Mouse (Mus musculus) Patski (cell line): Measurements from ENCODE around the gene Lemd2. TPM values are rescaled to one million over a fixed set of nuclear protein-coding genes. Genes with fewer than 3 reads are reported as not detected.
A peak's percentile ranks its signal among the peaks of the same experiment; 100 is the strongest.

Experiments
- ATAC-seq: fragments of 100-300 bp; one replicate; pipeline ENCODE4 v1.8.0; 2021
- CTCF ChIA-PET: fragments of 350-600 bp; sonication (Branson Sonifier 250); formaldehyde crosslinking; loops from one replicate; lab custom pipeline; 2022; ENCODE audit warnings: inconsistent platforms; lab: Charles Lee
- POLR2A ChIA-PET: fragments of 350-600 bp; sonication (Branson Sonifier 250); formaldehyde crosslinking; loops from one replicate; lab custom pipeline; 2022; ENCODE audit warnings: antibody characterized with exemption, inconsistent platforms; lab: Charles Lee
- DNase-seq: peaks from one replicate; pipeline ENCODE4 v3.0.0-alpha.2; 2011; ENCODE audit warnings: low read depth, low spot score
- H3K27me3 ChIP-seq: fragments of 371-371 bp; one replicate; pipeline ENCODE4 v1.5.1; 2021
- CTCF ChIP-seq: fragments of 100-300 bp; IDR thresholded peaks from one replicate; pipeline ENCODE4 v1.5.1; 2021
- in situ Hi-C: fragments of 300-500 bp; cut with MboI; formaldehyde crosslinking; loops from 3 replicates; pipeline ENCODE4 v1.11.1; 2018; ENCODE audit warnings: low pct_unique_long_range_greater_than_20kb, mixed read lengths
- polyA plus RNA-seq: library from polyadenylated mRNA; unstranded; gene quantifications from one replicate; pipeline ENCODE4 v1.2.3, GENCODE M21; 2021

Lemd2 gene
- polyA plus RNA-seq, 1 experiment from 2014 or later: 104 TPM

DNA sequence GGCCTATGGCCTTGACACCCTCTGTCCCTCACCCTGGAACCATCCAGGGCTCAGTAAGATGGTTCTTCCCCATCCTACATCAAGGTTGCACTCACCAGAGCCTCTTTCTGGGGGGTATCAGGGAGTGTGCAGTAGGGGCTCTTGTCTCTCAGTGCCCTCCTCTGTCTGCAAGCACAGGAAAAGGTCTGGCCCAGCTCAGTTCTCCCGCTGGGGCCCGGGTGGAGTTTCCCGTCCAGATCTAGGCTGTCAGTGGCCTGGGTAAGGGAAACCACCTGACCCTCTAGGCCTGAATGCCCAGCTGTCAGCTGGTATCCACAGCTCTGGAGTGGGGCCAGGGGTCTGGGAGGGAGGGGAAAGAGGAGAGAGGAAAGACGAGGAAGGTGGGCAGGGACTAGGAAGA, 36.7 kb downstream of the Lemd2 start, which contains the start of gene Ip6k3:
Gene Ip6k3 (minus strand): TSS at position 251 of the 400 bp plus-strand sequence.
- no peak for TF ChIP-seq CTCF
- no peaks in the 10 kb centered on the region for H3K27me3 ChIP-seq
- ChIA-PET CTCF (interaction anchor here (1.5 kb wide), 1 partner anchor 9 kb away, joined by 3 read pairs; no protein-coding TSS in a partner anchor), POLR2A (no interaction called here)
- DNase-seq (no peak), ATAC-seq (no peak)
- in situ Hi-C loops: no loop called here

DNA sequence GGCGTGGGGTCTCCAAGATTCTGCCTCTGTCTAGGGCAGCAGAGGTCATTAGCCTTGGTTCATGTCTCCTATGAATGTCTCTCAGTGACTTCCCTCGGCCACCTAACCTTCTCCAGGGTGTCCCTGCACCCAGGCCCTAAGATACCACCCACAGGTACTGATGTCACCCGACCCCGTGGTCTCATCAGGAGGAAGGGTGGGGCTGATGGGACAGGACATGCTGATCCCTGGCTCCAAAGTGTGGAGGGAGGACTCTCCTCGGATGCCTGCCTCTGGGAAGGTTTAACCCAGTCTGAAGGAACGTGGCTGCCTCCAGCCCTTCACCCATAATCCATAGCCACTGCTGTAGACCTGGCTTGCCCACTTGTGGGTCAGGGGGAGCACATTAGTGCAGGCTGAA, 37.4 kb downstream of the Lemd2 start:
- in situ Hi-C loops: no loop called here
- DNase-seq (no peak), ATAC-seq (no peak)
- H3K27me3 ChIP-seq: no peaks in the 10 kb centered on the region
- no peak for TF ChIP-seq CTCF
- ChIA-PET POLR2A (no interaction called here), CTCF (no interaction called here)

DNA sequence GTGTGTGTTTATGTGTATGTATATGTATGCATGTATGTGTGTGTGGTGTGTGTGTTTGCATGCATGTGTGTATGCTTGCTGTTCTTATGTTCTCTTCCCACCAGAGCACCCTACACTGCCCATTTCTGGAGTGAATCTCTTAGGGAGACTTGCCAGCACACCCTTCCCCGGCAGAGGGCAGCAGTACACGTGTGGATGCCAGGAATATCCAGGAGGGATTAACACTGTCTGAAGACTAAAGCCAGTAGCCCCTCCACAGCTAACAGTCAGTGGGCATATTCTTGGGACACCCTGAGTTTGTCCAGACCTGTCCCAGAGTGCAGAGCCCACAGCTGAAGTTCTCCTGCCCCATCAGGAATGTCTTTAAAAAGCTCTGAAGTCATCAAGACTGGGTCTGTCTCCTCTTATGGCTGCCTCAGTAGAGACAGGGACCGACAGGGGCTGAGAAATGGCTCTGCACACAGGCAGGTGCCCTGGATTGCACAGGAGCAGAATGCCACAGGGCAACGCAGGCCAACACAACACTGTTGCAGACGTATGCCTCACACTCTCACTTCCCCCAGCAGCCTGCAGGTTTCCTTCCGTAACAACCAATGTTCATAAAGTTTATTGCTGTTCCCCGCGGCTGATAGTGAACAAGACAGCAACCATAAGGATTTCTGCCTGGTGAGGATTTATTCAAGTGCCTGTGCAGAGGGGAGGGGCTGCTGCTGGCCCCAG, 39.1 kb downstream of the Lemd2 start:
- POLR2A ChIA-PET: no interaction called here
- in situ Hi-C loops: no loop called here
- no peak for DNase-seq
- TF ChIP-seq CTCF: no peak
- no peaks in the 10 kb centered on the region for H3K27me3 ChIP-seq
- CTCF ChIA-PET: interaction anchor here (0.7 to 1.0 kb wide), 2 partner anchors 22 to 34 kb away, joined by 3 read pairs; no protein-coding TSS in a partner anchor
- ATAC-seq: no peak

DNA sequence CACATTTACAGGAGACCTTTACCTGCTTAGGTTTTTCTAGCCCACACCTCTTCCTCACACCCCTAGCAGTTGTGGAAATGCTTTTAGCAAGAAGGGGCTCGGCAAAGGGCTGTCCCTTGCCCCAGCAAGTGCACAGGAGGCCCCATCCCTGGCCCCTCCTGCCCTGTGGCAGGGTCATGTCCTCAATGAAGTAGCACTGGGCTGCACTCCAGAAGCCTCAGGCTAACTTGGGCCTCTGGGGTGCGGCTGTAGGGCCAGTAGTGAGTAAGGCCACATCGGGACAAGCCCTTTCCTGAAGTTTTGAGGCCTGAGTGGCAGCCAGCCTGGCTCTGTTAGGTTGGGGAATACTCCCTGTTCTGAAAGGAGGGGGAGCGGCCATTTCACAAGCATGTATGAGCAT, 43.4 kb downstream of the Lemd2 start:
- in situ Hi-C loops: no loop called here
- TF ChIP-seq CTCF: no peak
- DNase-seq (no peak), ATAC-seq (no peak)
- no peaks in the 10 kb centered on the region for H3K27me3 ChIP-seq
- POLR2A ChIA-PET: no interaction called here
- CTCF ChIA-PET: interaction anchor here (1.0 kb wide), 1 partner anchor 10 kb away, joined by 3 read pairs; no protein-coding TSS in a partner anchor

DNA sequence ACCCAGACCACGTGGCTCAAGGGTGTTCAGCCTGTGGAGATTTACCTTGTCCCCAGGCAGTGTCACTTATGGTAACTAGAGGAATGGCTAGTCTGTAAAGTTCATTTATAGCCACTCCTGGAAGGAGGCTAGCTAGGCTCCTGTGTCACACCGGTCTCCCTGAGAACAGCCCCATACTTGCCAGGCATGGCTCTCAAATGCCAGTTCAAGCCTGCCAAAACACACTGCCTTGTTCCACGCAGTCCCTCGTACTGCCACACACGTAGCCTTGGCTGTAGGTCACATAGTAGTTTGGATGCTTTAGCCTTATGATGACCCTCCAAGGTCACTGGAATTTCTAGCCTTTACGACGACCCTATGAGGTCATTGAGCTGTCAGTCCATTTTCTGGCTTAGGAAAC, 45.1 kb downstream of the Lemd2 start:
- TF ChIP-seq CTCF: no peak
- ChIA-PET POLR2A (no interaction called here), CTCF (interaction anchor here (1.1 to 1.6 kb wide), 3 partner anchors 11 to 25 kb away, joined by 4 read pairs; partner anchors contain the start of gene Uqcc2)
- H3K27me3 ChIP-seq: no peaks in the 10 kb centered on the region
- DNase-seq (no peak), ATAC-seq (no peak)
- in situ Hi-C loops: no loop called here

DNA sequence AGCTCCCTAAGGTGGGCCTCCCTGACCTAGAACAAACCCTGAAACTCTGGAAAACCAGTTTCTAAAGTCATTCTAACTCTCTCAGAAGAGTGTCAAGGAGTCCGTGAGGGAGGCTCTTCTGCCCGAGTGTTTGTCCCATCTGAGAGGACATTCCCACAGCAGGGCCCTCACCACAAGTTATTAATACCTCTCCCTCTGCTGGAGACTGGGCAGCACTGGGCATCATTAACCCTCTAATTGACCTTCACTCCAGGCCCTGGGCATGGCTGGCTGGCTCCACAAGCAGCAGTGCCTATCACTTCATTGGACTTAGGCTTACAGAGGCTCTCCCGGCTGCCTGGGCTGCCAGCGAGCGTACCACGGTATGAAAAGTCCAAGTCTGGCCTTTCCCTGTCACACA, 45.8 kb downstream of the Lemd2 start:
- no peak for DNase-seq
- no peaks in the 10 kb centered on the region for H3K27me3 ChIP-seq
- POLR2A ChIA-PET: interaction anchor here (1.0 to 1.1 kb wide), 2 partner anchors 12 to 25 kb away, joined by 3 to 4 read pairs; no protein-coding TSS in a partner anchor
- no peak for TF ChIP-seq CTCF
- in situ Hi-C loops: no loop called here
- CTCF ChIA-PET: interaction anchor here (0.7 to 1.6 kb wide), 3 partner anchors 10 to 16 kb away, joined by 3 to 4 read pairs (median 4); partner anchors contain the start of gene Ip6k3
- ATAC-seq: peak; percentile 34

DNA sequence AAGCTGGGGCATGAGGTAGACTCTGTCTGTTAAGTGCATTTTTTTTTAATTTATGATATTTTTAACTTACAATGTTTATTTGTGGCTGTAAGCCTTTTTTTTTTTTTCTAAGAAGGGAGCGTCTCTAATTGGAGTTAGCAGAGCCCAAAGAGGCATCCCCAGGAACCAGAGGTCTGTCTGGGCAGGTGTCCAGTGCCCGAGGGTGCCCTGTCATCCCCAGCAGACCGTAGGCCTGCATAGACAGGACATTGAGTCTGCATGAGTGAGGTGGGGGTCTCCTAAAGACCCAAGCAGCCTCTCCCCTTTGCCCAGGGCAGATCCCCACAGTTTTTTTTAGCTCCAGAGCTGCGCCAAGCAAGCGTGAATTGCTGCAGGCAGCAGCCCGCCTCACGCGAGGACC, 48.5 kb downstream of the Lemd2 start:
- ChIA-PET CTCF (interaction anchor here (0.6 to 2.8 kb wide), 4 partner anchors 11 to 187 kb away, joined by 3 to 16 read pairs (median 4); partner anchors contain the start of gene Uqcc2), POLR2A (no interaction called here)
- ATAC-seq (no peak), DNase-seq (no peak)
- in situ Hi-C loops: no loop called here
- no peak for TF ChIP-seq CTCF
- no peaks in the 10 kb centered on the region for H3K27me3 ChIP-seq

DNA sequence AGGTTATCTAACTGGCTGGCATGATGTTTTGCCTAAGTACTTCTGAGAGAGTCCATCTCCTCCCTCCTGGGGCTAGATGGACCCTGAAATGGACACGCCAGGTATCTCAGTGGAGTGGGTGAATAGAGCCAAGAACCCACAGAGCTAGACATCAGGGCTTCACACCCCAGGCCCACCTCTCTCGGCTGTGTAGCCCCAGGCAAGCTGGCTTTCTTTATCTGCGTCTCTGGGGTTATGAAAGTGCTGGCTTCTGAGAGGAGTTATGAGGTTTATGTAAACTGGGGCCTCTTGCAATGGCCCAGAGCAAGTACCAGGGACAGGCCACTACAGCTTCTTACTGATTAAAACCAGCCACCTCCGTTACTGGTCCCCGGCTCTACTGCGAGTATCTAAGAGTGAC, 49.4 kb downstream of the Lemd2 start:
- ATAC-seq: no peak
- in situ Hi-C loops: no loop called here

DNA sequence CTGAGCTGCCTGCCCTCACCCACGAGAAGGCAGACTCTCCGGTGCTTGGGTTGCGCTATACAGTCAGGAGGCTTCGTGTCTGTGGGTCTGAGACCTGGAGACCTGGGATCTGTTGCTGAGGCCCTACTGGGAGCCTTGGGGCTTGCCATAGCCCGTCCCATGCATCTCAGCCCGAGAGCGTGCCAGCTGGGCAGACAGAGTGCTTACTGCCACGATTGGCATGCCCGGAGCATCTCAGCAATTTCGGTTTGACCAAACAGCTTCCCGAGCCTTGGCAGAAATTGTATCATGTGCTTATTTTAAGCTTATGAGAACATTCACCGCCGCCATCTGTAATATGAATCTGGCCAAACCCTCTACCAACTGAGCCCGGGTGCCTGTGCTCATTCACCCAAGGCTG, 50.0 kb downstream of the Lemd2 start:
- no peak for TF ChIP-seq CTCF
- no peaks in the 10 kb centered on the region for H3K27me3 ChIP-seq
- DNase-seq (no peak), ATAC-seq (peak; percentile 37)
- CTCF ChIA-PET: interaction anchor here (1.0 to 2.8 kb wide), 8 partner anchors 10 to 30 kb away, joined by 3 to 16 read pairs (median 3); partner anchors contain the start of gene Uqcc2
- in situ Hi-C loops: no loop called here
- POLR2A ChIA-PET: interaction anchor here (1.2 to 1.9 kb wide), 3 partner anchors 12 to 49 kb away, joined by 3 to 5 read pairs (median 4); no protein-coding TSS in a partner anchor

More for the DNA sequence above, 49.4 kb downstream of the Lemd2 start:
- no peak for DNase-seq
- no peaks in the 10 kb centered on the region for H3K27me3 ChIP-seq
- POLR2A ChIA-PET: interaction anchor here (0.6 to 1.9 kb wide), 3 partner anchors 13 to 914 kb away, joined by 4 to 5 read pairs (median 4); no protein-coding TSS in a partner anchor
- TF ChIP-seq CTCF: no peak
- CTCF ChIA-PET: interaction anchor here (1.1 to 2.8 kb wide), 6 partner anchors 10 to 35 kb away, joined by 3 to 16 read pairs (median 4); partner anchors contain the start of gene Uqcc2

DNA sequence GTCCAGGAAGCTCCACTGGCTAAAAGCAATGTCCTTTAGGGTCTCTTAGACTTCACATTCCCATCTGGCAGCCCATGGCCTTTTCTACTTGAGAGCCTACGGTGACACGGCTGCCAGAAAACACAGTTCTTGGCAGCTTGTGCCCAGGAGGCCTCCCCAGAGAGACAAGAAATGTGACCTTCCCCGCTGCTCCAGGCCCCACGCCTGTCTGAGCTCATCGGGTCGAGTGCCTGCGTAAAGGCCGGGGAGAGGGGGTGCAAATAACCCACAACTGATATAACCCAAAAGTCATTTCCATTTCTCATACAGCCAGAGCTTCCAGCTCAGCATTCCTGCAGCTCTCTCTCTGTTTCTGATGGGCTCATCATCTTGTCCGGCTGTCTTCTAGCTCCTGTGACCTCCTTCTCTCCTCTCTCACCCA, 50.5 kb downstream of the Lemd2 start:
- CTCF ChIA-PET: interaction anchor here (1.0 to 2.8 kb wide), 7 partner anchors 9 to 30 kb away, joined by 3 to 16 read pairs (median 3); partner anchors contain the start of gene Uqcc2
- no peaks in the 10 kb centered on the region for H3K27me3 ChIP-seq
- TF ChIP-seq CTCF: no peak
- in situ Hi-C loops: no loop called here
- POLR2A ChIA-PET: interaction anchor here (1.2 to 1.9 kb wide), 3 partner anchors 12 to 49 kb away, joined by 3 to 5 read pairs (median 4); no protein-coding TSS in a partner anchor
- DNase-seq: no peak
- no peak for ATAC-seq
